Comparison of ENCODE assay signal across 10 mouse cellular contexts in genomic region chr19:6427653-6428434, GRCm38 (mm10). TPM values are rescaled to one million over a fixed set of nuclear protein-coding genes. Genes with fewer than 3 reads are reported as not detected.
DNase-seq lines count a peak whose midpoint lies in the region; ATAC-seq lines count a peak whose summit lies in the region.
"Had no signal": no experiment of that assay in that cellular context is flagged by ENCODE, and none has a peak within 500 bp of the region (broad histone marks: within the 10 kb centered on the region; RNA-seq: fewer than 3 reads in every experiment).

No protein-coding gene starts in this region.

- H3K9ac ChIP-seq in limb, embryonic 13.5 days = no peak overlapping the region

- peak; percentile 56 for DNase-seq in adrenal gland, adult 2 months
- no peak for DNase-seq in adrenal gland, adult 8-10 months
- peak; percentile 31 for DNase-seq in CD4-positive helper T cell, adult 2 months (ENCODE audit: low read depth, low spot score)
- peak; percentile 20 for DNase-seq in forelimb bud, embryonic 11.5 days (ENCODE audit: low read depth, low spot score)
- DNase-seq in neural tube, embryonic 10.5 days (ENCODE audit: extremely low spot score, low spot score) = peak; percentile 55
- no peak for DNase-seq in spleen, postnatal 10 days (ENCODE audit: low spot score in 2 of 2)
- no peak for DNase-seq in left cerebral cortex, adult 11 months (ENCODE audit: low spot score)

- peak overlapping the region; percentile 41 for H3K4me3 ChIP-seq in limb, embryonic 13.5 days
- H3K4me3 ChIP-seq: myocyte had no signal

- no peak overlapping the region for H3K27ac ChIP-seq in limb, embryonic 13.5 days

- peaks cover 17% of the 10 kb centered on the region for H3K4me1 ChIP-seq in limb, embryonic 13.5 days

- WGBS in limb, embryonic 13.5 days = 2% methylated on average over 79 of the region's 94 CpGs

- peak overlapping the region; percentile 67 for H3K4me2 ChIP-seq in limb, embryonic 13.5 days (replicated peaks)

- H3K9me3 ChIP-seq in limb, embryonic 13.5 days = no peaks in the 10 kb centered on the region

- peak; percentile 62; the same call in 1 of the 2 replicates for ATAC-seq in limb, embryonic 13.5 days (ENCODE audit: low FRiP score, low read depth)

- no peaks in the 10 kb centered on the region for H3K36me3 ChIP-seq in limb, embryonic 13.5 days

- H3K27me3 ChIP-seq in limb, embryonic 13.5 days = peaks cover 97% of the 10 kb centered on the region

RNA-seq across cellular contexts. Expression of gene Nrxn2, which starts 9.3 kb away (rescaled TPM):
- 10 to 100 TPM; 12.1 to 14.0 TPM for total RNA-seq in adrenal gland, adult 2 months (2021)
- polyA plus RNA-seq in adrenal gland, adult 2 months (2012; rRNA removed) = 14.3 and 18.1 TPM in 2 replicates
- 10 to 100 TPM in 3 of 4 experiments, 1 to 10 TPM in 1; 8.8 to 12.5 (median 11.5) TPM for total RNA-seq in adrenal gland, adult 8-10 months (2022)
- polyA plus RNA-seq in limb, embryonic 13.5 days (2015; fragmentation: Nextera tagmentation; extraction: Ambion mirVana) = 1.5 and 1.6 TPM in 2 replicates
- total RNA-seq: common myeloid progenitor, adult 5-6 weeks had no signal

RNA-seq across cellular contexts. Expression of gene Rasgrp2, which starts 28.7 kb away (rescaled TPM):
- total RNA-seq in adrenal gland, adult 2 months (2021) = 10 to 100 TPM; 31.4 to 37.0 TPM
- polyA plus RNA-seq in adrenal gland, adult 2 months (2012; rRNA removed) = 79.6 and 84.5 TPM in 2 replicates
- total RNA-seq in adrenal gland, adult 8-10 months (2022) = 10 to 100 TPM; 31.5 to 52.2 (median 34.5) TPM
- polyA plus RNA-seq in limb, embryonic 13.5 days (2015; fragmentation: Nextera tagmentation; extraction: Ambion mirVana) = 15.2 and 17.7 TPM in 2 replicates

RNA-seq across cellular contexts. Expression of gene Pygm, which starts 43.6 kb away (rescaled TPM):
- 10 to 100 TPM; 48.3 to 94.0 TPM for total RNA-seq in adrenal gland, adult 2 months (2021)
- 97.8 and 115 TPM in 2 replicates for polyA plus RNA-seq in adrenal gland, adult 2 months (2012; rRNA removed)
- 100 to 1,000 TPM in 2 of 4 experiments, 10 to 100 TPM in 2; 47.6 to 119 (median 92.8) TPM for total RNA-seq in adrenal gland, adult 8-10 months (2022)
- polyA plus RNA-seq in limb, embryonic 13.5 days (2015; fragmentation: Nextera tagmentation; extraction: Ambion mirVana) = 13.2 and 14.4 TPM in 2 replicates

Comparison
In these comparisons a context has a peak if more than half of its experiments do, and no peak if none do; other contexts are left out.
1. DNase-seq: peak in adrenal gland, adult 2 months (single experiment), CD4-positive helper T cell, adult 2 months (single experiment), forelimb bud, embryonic 11.5 days (single experiment) and neural tube, embryonic 10.5 days (single experiment); none in adrenal gland, adult 8-10 months (single experiment), spleen, postnatal 10 days (0 of 2) and left cerebral cortex, adult 11 months (single experiment).